Mouse (Mus musculus) adrenal gland (tissue): ENCODE results near the gene Map4k4.

Source experiments
- intact Hi-C: fragments of 180-260 bp; cut with DNase I; formaldehyde crosslinking; loops from one replicate; pipeline ENCODE4 v1.15.1; 2025

The Map4k4 gene

GRCm38 (mm10) chr1:39961113-39961512 lies 60.4 kb downstream of the Map4k4 start:
- intact Hi-C loops: no loop called here

GRCm38 (mm10) chr1:39962321-39962720 lies 61.6 kb downstream of the Map4k4 start:
- intact Hi-C loops: no loop called here

- intact Hi-C loops: no loop called here
Observed at GRCm38 (mm10) chr1:39962840-39963239, 62.1 kb downstream of the Map4k4 start.

GRCm38 (mm10) chr1:39963821-39964220 lies 63.1 kb downstream of the Map4k4 start:
- intact Hi-C loops: no loop called here

GRCm38 (mm10) chr1:39964427-39964826 lies 63.7 kb downstream of the Map4k4 start:
- intact Hi-C loops: no loop called here

- intact Hi-C loops: no loop called here
Observed at GRCm38 (mm10) chr1:39965461-39965860, 64.7 kb downstream of the Map4k4 start.

GRCm38 (mm10) chr1:39968999-39969398 lies 68.3 kb downstream of the Map4k4 start:
- intact Hi-C loops: no loop called here

GRCm38 (mm10) chr1:39969771-39970406 lies 69.2 kb downstream of the Map4k4 start:
- intact Hi-C loops: no loop called here

GRCm38 (mm10) chr1:39972411-39972810 lies 71.7 kb downstream of the Map4k4 start:
- intact Hi-C loops: no loop called here

GRCm38 (mm10) chr1:39973911-39974310 lies 73.2 kb downstream of the Map4k4 start:
- intact Hi-C loops: no loop called here

- intact Hi-C loops: no loop called here
Observed at GRCm38 (mm10) chr1:39975005-39975404, 74.3 kb downstream of the Map4k4 start.

- intact Hi-C loops: no loop called here
Observed at GRCm38 (mm10) chr1:39976107-39976506, 75.4 kb downstream of the Map4k4 start.

GRCm38 (mm10) chr1:39976847-39977744 lies 76.4 kb downstream of the Map4k4 start:
- intact Hi-C loops: no loop called here

- intact Hi-C loops: no loop called here
Observed at GRCm38 (mm10) chr1:39978781-39979486, 78.2 kb downstream of the Map4k4 start.

- intact Hi-C loops: loop anchor here (5.0 kb wide), 1 partner anchor 298 kb away; no protein-coding TSS in a partner anchor
Observed at GRCm38 (mm10) chr1:39980314-39981290, 79.9 kb downstream of the Map4k4 start.

GRCm38 (mm10) chr1:39981970-39982369 lies 81.3 kb downstream of the Map4k4 start:
- intact Hi-C loops: loop anchor here (5.0 kb wide), 1 partner anchor 300 kb away; no protein-coding TSS in a partner anchor

- intact Hi-C loops: loop anchor here (5.0 kb wide), 1 partner anchor 301 kb away; no protein-coding TSS in a partner anchor
Observed at GRCm38 (mm10) chr1:39982727-39983487, 82.2 kb downstream of the Map4k4 start.

- intact Hi-C loops: loop anchor here (5.0 kb wide), 1 partner anchor 302 kb away; no protein-coding TSS in a partner anchor
Observed at GRCm38 (mm10) chr1:39984331-39984730, 83.6 kb downstream of the Map4k4 start.

GRCm38 (mm10) chr1:39986820-39987219 lies 86.1 kb downstream of the Map4k4 start:
- intact Hi-C loops: no loop called here

- intact Hi-C loops: no loop called here
Observed at GRCm38 (mm10) chr1:39988841-39989240, 88.1 kb downstream of the Map4k4 start.
